Mouse (Mus musculus) telencephalon, adult 2 months (tissue): Measurements from ENCODE around the gene Kcnj11.

Source experiments
- DNase-seq: peaks from one replicate; pipeline ENCODE4 v3.0.0-alpha.2; 2011; ENCODE audit warnings: low read depth, low spot score

Kcnj11 gene

GRCm38 (mm10) chr7:46049981-46050380, 50.6 kb downstream of the Kcnj11 start:
- no peak for DNase-seq

DNA sequence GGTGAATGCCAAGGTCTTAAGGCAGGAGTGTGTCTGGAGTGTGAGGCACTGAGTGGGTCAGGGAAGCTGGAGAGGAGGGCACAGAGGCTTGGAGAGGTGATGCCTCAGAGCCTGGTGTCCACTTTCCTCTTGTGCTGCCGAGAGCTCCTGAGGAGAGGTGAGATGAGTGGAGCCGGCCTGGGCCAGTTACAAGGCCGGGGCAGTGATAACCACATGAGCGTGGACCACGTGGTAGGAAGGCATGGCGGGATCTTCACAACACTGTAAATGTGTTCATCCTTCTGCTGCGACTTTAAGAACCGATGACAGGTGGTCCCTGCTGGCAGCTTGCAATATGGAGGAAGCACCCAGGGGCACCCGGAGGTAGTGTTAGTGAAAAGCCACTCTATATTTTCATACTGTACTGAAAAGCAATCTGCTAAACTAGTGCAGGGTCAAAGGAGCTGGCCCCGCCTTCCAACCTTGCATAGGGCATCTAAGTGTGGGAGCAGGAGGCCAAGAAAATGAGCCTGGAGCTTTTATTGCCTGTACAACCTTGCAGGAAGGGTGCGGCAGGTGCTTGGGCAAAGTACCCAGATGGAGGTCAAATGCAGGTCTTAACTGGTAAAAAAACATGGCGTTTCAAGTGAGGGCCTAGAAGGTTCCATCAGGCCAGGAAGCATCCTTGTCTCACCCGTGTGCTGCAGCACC, 52.5 kb downstream of the Kcnj11 start:
- no peak for DNase-seq

GRCm38 (mm10) chr7:46045882-46046281, 54.7 kb downstream of the Kcnj11 start:
- no peak for DNase-seq

- no peak for DNase-seq
These were observed 56.5 kb downstream of the Kcnj11 start for GRCm38 (mm10) chr7:46044106-46044505.
